Mouse (Mus musculus) lung, postnatal 25 days (tissue): ENCODE measurements around the gene Adra1b.

Experiments used
- DNase-seq: peaks from one replicate; pipeline ENCODE4 v3.0.0; 2022; ENCODE audit warnings: low spot score

Adra1b gene

GRCm38 (mm10) chr11:43820552-43821460 is 80.2 kb downstream of the Adra1b start:
- no peak for DNase-seq

- no peak for DNase-seq
These were observed 83.6 kb downstream of the Adra1b start for GRCm38 (mm10) chr11:43817368-43817923.

GRCm38 (mm10) chr11:43812535-43812934 is 88.5 kb downstream of the Adra1b start:
- no peak for DNase-seq

GRCm38 (mm10) chr11:43807732-43808131 is 93.3 kb downstream of the Adra1b start:
- DNase-seq, result no peak

GRCm38 (mm10) chr11:43795992-43796391 is 105.0 kb downstream of the Adra1b start:
- DNase-seq, result no peak

GRCm38 (mm10) chr11:43790446-43790845 is 110.6 kb downstream of the Adra1b start:
- DNase-seq, result no peak

GRCm38 (mm10) chr11:43783772-43784171 is 117.2 kb downstream of the Adra1b start:
- DNase-seq, result peak; percentile 68

- DNase-seq, result no peak
These were observed 117.9 kb downstream of the Adra1b start for GRCm38 (mm10) chr11:43783106-43783505.

GRCm38 (mm10) chr11:43779551-43779950 is 121.5 kb downstream of the Adra1b start:
- DNase-seq, result no peak

- no peak for DNase-seq
These were observed 124.7 kb downstream of the Adra1b start for GRCm38 (mm10) chr11:43776324-43776694.

- DNase-seq, result no peak
These were observed 125.3 kb downstream of the Adra1b start for GRCm38 (mm10) chr11:43775469-43776323.

GRCm38 (mm10) chr11:43773725-43774124 is 127.3 kb downstream of the Adra1b start:
- DNase-seq, result peak; percentile 66

- peak; percentile 31 for DNase-seq
These were observed 130.9 kb downstream of the Adra1b start for GRCm38 (mm10) chr11:43770110-43770509.

GRCm38 (mm10) chr11:43767749-43768148 is 133.3 kb downstream of the Adra1b start:
- no peak for DNase-seq

GRCm38 (mm10) chr11:43766922-43767648 is 133.9 kb downstream of the Adra1b start:
- peak; percentile 76 for DNase-seq

- DNase-seq, result no peak
These were observed 142.6 kb downstream of the Adra1b start for GRCm38 (mm10) chr11:43758436-43758835.

GRCm38 (mm10) chr11:43755411-43755810 is 145.6 kb downstream of the Adra1b start:
- DNase-seq, result no peak

GRCm38 (mm10) chr11:43754568-43754967 is 146.4 kb downstream of the Adra1b start:
- no peak for DNase-seq

GRCm38 (mm10) chr11:43751542-43751941 is 149.5 kb downstream of the Adra1b start:
- no peak for DNase-seq

GRCm38 (mm10) chr11:43747233-43748226 is 153.5 kb downstream of the Adra1b start, which contains the start of gene Ttc1:
Gene Ttc1, minus strand, starts transcription at chr11:43748008.
- DNase-seq, result peak; percentile 99
